ENCODE assay signal across 13 mouse cellular contexts in genomic region chr16:49771609-49772396, GRCm38 (mm10). TPM values are rescaled to one million over a fixed set of nuclear protein-coding genes. Genes with fewer than 3 reads are reported as not detected.
A peak's percentile ranks its signal among the peaks of the same experiment; 100 is the strongest.
DNase-seq lines count a peak whose midpoint lies in the region; ATAC-seq and TF ChIP-seq lines count a peak whose summit lies in the region.
"Had no signal": no experiment of that assay in that cellular context is flagged by ENCODE, and none has a peak within 500 bp of the region (broad histone marks: within the 10 kb centered on the region; RNA-seq: fewer than 3 reads in every experiment).

No protein-coding gene starts in this region.

- no peaks in the 10 kb centered on the region for H3K27me3 ChIP-seq in erythroblast, embryonic 14.5 days (ENCODE audit: control insufficient read depth)
- H3K27me3 ChIP-seq in liver, postnatal 0 days (ENCODE audit: insufficient read depth, low read length) = no peaks in the 10 kb centered on the region

- DNase-seq in frontal cortex, postnatal 25 days (ENCODE audit: low spot score in 2 of 2) = no peak
- DNase-seq in CD4-positive helper T cell, adult 2 months (ENCODE audit: low read depth, low spot score) = peak; percentile 43
- no peak for DNase-seq in liver, postnatal 0 days
- no peak for DNase-seq in adrenal gland, postnatal 14 days
- DNase-seq in spleen, postnatal 14 days (ENCODE audit: low spot score in 2 of 2) = no peak
- no peak for DNase-seq in layer of hippocampus, adult 9-11 months
- DNase-seq: cerebellum, adult 18-20 months; kidney, adult 18-20 months; lung, postnatal 4 days; thymus, postnatal 25 days had no signal

- H3K9me3 ChIP-seq in erythroblast, embryonic 14.5 days (ENCODE audit: control insufficient read depth, low read length) = no peaks in the 10 kb centered on the region
- no peaks in the 10 kb centered on the region for H3K9me3 ChIP-seq in liver, postnatal 0 days (ENCODE audit: low read length)

- 0 out of 2 replicates have a peak overlapping the region, but pooled peaks have one; percentile 2 for H3K4me2 ChIP-seq in liver, postnatal 0 days (ENCODE audit: low read depth, low read length)

- H3K27ac ChIP-seq in liver, postnatal 0 days (ENCODE audit: low read depth) = peak overlapping the region; percentile 85

- ATAC-seq in frontal cortex, adult (ENCODE audit: low TSS enrichment) = peak; percentile 56
- ATAC-seq in liver, postnatal 0 days = peak; percentile 67
- ATAC-seq: midbrain, embryonic 16.5 days had no signal

- H3K4me1 ChIP-seq in erythroblast, embryonic 14.5 days (ENCODE audit: control insufficient read depth) = peaks cover 97% of the 10 kb centered on the region
- peaks cover 64% of the 10 kb centered on the region for H3K4me1 ChIP-seq in liver, postnatal 0 days (ENCODE audit: insufficient read depth)

- peak; percentile 98 for TF ChIP-seq EP300 in liver, postnatal 0 days (IDR thresholded peaks at IDR 0.05; ENCODE audit: low read depth)

- peak overlapping the region; percentile 28 for H3K4me3 ChIP-seq in erythroblast, embryonic 14.5 days (replicated peaks)
- H3K4me3 ChIP-seq in liver, postnatal 0 days (ENCODE audit: low read depth, low read length) = no peak overlapping the region

- peaks cover 9% of the 10 kb centered on the region for H3K36me3 ChIP-seq in erythroblast, embryonic 14.5 days (ENCODE audit: control insufficient read depth)
- no peaks in the 10 kb centered on the region; the same call in 1 of the 2 replicates for H3K36me3 ChIP-seq in liver, postnatal 0 days (replicated peaks; ENCODE audit: insufficient read depth, low read length)

- 43% methylated on average over 7 of the region's 7 CpGs for WGBS in liver, postnatal 0 days (ENCODE audit: insufficient replicate concordance)

- TF ChIP-seq CTCF in liver, postnatal 0 days (IDR thresholded peaks at IDR 0.05; ENCODE audit: low read depth) = no peak

- H3K9ac ChIP-seq in liver, postnatal 0 days (replicated peaks) = no peak overlapping the region

RNA-seq across cellular contexts. Expression of gene Cd47, which starts 28.5 kb away (rescaled TPM):
- polyA plus RNA-seq in erythroblast, embryonic 14.5 days (2012) = 19.2 and 22.4 TPM in 2 replicates
- polyA plus RNA-seq in liver, postnatal 0 days (2015; fragmentation: Nextera tagmentation; extraction: Ambion mirVana) = 285 and 286 TPM in 2 replicates
- 126 and 128 TPM in 2 replicates for total RNA-seq in adrenal gland, postnatal 14 days (2021)

Comparison
In these comparisons a context has a peak if more than half of its experiments do, and no peak if none do; other contexts are left out.
1. RNA of gene Cd47, which starts 28.5 kb away (polyA plus RNA-seq): 285 to 286 TPM in liver, postnatal 0 days; 19.2 to 22.4 TPM in erythroblast, embryonic 14.5 days; every median in the first group is over 10 times any median in the second.